Mouse (Mus musculus): ENCODE measurements around the gene Podxl. TPM values are rescaled to one million over a fixed set of nuclear protein-coding genes. Genes with fewer than 3 reads are reported as not detected.

Gene Podxl
- total and polyA plus RNA-seq, 3 experiments: 53.8 to 90.9 (median 71.6) TPM

- Histone ChIP-seq H3K9ac (ENCODE audit: low read depth, low read length) (0 out of 2 replicates have a peak overlapping the region, but pooled peaks have one; percentile 38), H3K4me3 (no peak overlapping the region), H3K27ac (peak overlapping the region; percentile 84), H3K36me3 (ENCODE audit: control insufficient read depth, insufficient read depth, low read length) (no peaks in the 10 kb centered on the region; the same call in 1 of the 2 replicates), H3K79me2 (replicated peaks; ENCODE audit: control insufficient read depth, insufficient read depth, low read length) (no peaks in the 10 kb centered on the region), H3K27me3 (ENCODE audit: control insufficient read depth, insufficient read depth, low read length) (no peaks in the 10 kb centered on the region), H3K4me1 (ENCODE audit: control insufficient read depth, insufficient read depth, low read length) (peaks cover 25% of the 10 kb centered on the region)
- WGBS: 32% methylated on average over 1 of the region's 1 CpGs
- 0 out of 2 replicates have a peak, but pooled peaks have one; percentile 55 for TF ChIP-seq EP300 (IDR thresholded peaks at IDR 0.05; ENCODE audit: insufficient read depth, low read depth, low read length)
- TF ChIP-seq CTCF (IDR thresholded peaks at IDR 0.05): no peak
- peak; percentile 33; the same call in 1 of the 2 replicates for TF ChIP-seq POLR2A (IDR thresholded peaks at IDR 0.05; ENCODE audit: insufficient read depth, low read depth, low read length)
- DNase-seq: peak; percentile 49 to 54
- intact Hi-C loops (cut with DNase I): loop anchor here (2.0 to 5.0 kb wide), 3 partner anchors 24 to 50 kb away; no protein-coding TSS in a partner anchor
Measured at GRCm38 (mm10) chr6:31592579-31593238, 28.9 kb upstream of the Podxl start.

GRCm38 (mm10) chr6:31592128-31592527, 28.3 kb upstream of the Podxl start:
- peak overlapping the region; percentile 84 for H3K27ac ChIP-seq
- no peaks in the 10 kb centered on the region; the same call in 1 of the 2 replicates for H3K36me3 ChIP-seq (ENCODE audit: control insufficient read depth, insufficient read depth, low read length)
- H3K4me3 ChIP-seq: no peak overlapping the region
- 0 out of 2 replicates have a peak overlapping the region, but pooled peaks have one; percentile 9 for H3K9ac ChIP-seq (ENCODE audit: low read depth, low read length)
- TF ChIP-seq POLR2A (IDR thresholded peaks at IDR 0.05; ENCODE audit: insufficient read depth, low read depth, low read length) (no peak), EP300 (IDR thresholded peaks at IDR 0.05; ENCODE audit: insufficient read depth, low read depth, low read length) (no peak), CTCF (IDR thresholded peaks at IDR 0.05) (no peak)
- H3K79me2 ChIP-seq (replicated peaks; ENCODE audit: control insufficient read depth, insufficient read depth, low read length): no peaks in the 10 kb centered on the region
- H3K27me3 ChIP-seq (ENCODE audit: control insufficient read depth, insufficient read depth, low read length): no peaks in the 10 kb centered on the region
- intact Hi-C loops (cut with DNase I): loop anchor here (2.0 to 5.0 kb wide), 3 partner anchors 25 to 51 kb away; no protein-coding TSS in a partner anchor
- no peak for DNase-seq
- peaks cover 25% of the 10 kb centered on the region for H3K4me1 ChIP-seq (ENCODE audit: control insufficient read depth, insufficient read depth, low read length)
- 24% methylated on average over 2 of the region's 2 CpGs for WGBS

GRCm38 (mm10) chr6:31591676-31592075, 27.9 kb upstream of the Podxl start:
- Histone ChIP-seq H3K27ac (peak overlapping the region; percentile 84), H3K27me3 (ENCODE audit: control insufficient read depth, insufficient read depth, low read length) (no peaks in the 10 kb centered on the region), H3K4me3 (no peak overlapping the region), H3K79me2 (replicated peaks; ENCODE audit: control insufficient read depth, insufficient read depth, low read length) (no peaks in the 10 kb centered on the region), H3K4me1 (ENCODE audit: control insufficient read depth, insufficient read depth, low read length) (peaks cover 23% of the 10 kb centered on the region), H3K36me3 (ENCODE audit: control insufficient read depth, insufficient read depth, low read length) (no peaks in the 10 kb centered on the region; the same call in 1 of the 2 replicates), H3K9ac (ENCODE audit: low read depth, low read length) (no peak overlapping the region)
- 82% methylated on average over 3 of the region's 3 CpGs for WGBS
- TF ChIP-seq EP300 (IDR thresholded peaks at IDR 0.05; ENCODE audit: insufficient read depth, low read depth, low read length) (no peak), CTCF (IDR thresholded peaks at IDR 0.05) (no peak), POLR2A (IDR thresholded peaks at IDR 0.05; ENCODE audit: insufficient read depth, low read depth, low read length) (no peak)
- intact Hi-C loops (cut with DNase I): loop anchor here (2.0 to 5.0 kb wide), 3 partner anchors 25 to 51 kb away; no protein-coding TSS in a partner anchor
- DNase-seq: no peak

- TF ChIP-seq EP300 (IDR thresholded peaks at IDR 0.05; ENCODE audit: insufficient read depth, low read depth, low read length) (no peak), CTCF (IDR thresholded peaks at IDR 0.05) (no peak), POLR2A (IDR thresholded peaks at IDR 0.05; ENCODE audit: insufficient read depth, low read depth, low read length) (no peak)
- Histone ChIP-seq H3K4me1 (ENCODE audit: control insufficient read depth, insufficient read depth, low read length) (peaks cover 27% of the 10 kb centered on the region), H3K79me2 (replicated peaks; ENCODE audit: control insufficient read depth, insufficient read depth, low read length) (no peaks in the 10 kb centered on the region), H3K4me3 (no peak overlapping the region), H3K36me3 (ENCODE audit: control insufficient read depth, insufficient read depth, low read length) (peaks cover 2% of the 10 kb centered on the region; the same call in 1 of the 2 replicates), H3K9ac (ENCODE audit: low read depth, low read length) (no peak overlapping the region), H3K27ac (peak overlapping the region; percentile 69), H3K27me3 (ENCODE audit: control insufficient read depth, insufficient read depth, low read length) (no peaks in the 10 kb centered on the region)
- 89% methylated on average over 2 of the region's 2 CpGs for WGBS
- intact Hi-C loops (cut with DNase I): loop anchor here (5.0 kb wide), 1 partner anchor 48 kb away; no protein-coding TSS in a partner anchor
- no peak for DNase-seq
Measured at GRCm38 (mm10) chr6:31590754-31591153, 27.0 kb upstream of the Podxl start.

- 34% methylated on average over 3 of the region's 3 CpGs for WGBS
- peak; percentile 49 to 60 for DNase-seq
- intact Hi-C loops (cut with DNase I): no loop called here
- Histone ChIP-seq H3K27ac (peak overlapping the region; percentile 69), H3K36me3 (ENCODE audit: control insufficient read depth, insufficient read depth, low read length) (peaks cover 3% of the 10 kb centered on the region; the same call in 1 of the 2 replicates), H3K79me2 (replicated peaks; ENCODE audit: control insufficient read depth, insufficient read depth, low read length) (no peaks in the 10 kb centered on the region), H3K4me3 (no peak overlapping the region), H3K27me3 (ENCODE audit: control insufficient read depth, insufficient read depth, low read length) (no peaks in the 10 kb centered on the region), H3K9ac (ENCODE audit: low read depth, low read length) (no peak overlapping the region), H3K4me1 (ENCODE audit: control insufficient read depth, insufficient read depth, low read length) (peaks cover 33% of the 10 kb centered on the region)
- 0 out of 2 replicates have a peak, but pooled peaks have one; percentile 23 for TF ChIP-seq POLR2A (IDR thresholded peaks at IDR 0.05; ENCODE audit: insufficient read depth, low read depth, low read length)
- TF ChIP-seq CTCF (IDR thresholded peaks at IDR 0.05): no peak
- peak; percentile 98 for TF ChIP-seq EP300 (IDR thresholded peaks at IDR 0.05; ENCODE audit: insufficient read depth, low read depth, low read length)
Measured at GRCm38 (mm10) chr6:31589268-31589667, 25.5 kb upstream of the Podxl start.

Data from heart, adult 2 months (tissue).